Comparison of ENCODE assay signal across 8 mouse cellular contexts in genomic region chr4:148558297-148559000, GRCm38 (mm10). TPM values are rescaled to one million over a fixed set of nuclear protein-coding genes. Genes with fewer than 3 reads are reported as not detected.
DNase-seq lines count a peak whose midpoint lies in the region; ATAC-seq and TF ChIP-seq lines count a peak whose summit lies in the region.

Gene Exosc10 (plus strand): TSS chr4:148558429.

- H3K4me2 ChIP-seq in heart, embryonic 11.5 days: peak within 1 kb of the TSS; percentile 86
- peak within 1 kb of the TSS; percentile 63 for H3K4me2 ChIP-seq in kidney, embryonic 16.5 days (replicated peaks; ENCODE audit: low read depth, low read length)
- H3K4me2 ChIP-seq in myocyte (ENCODE audit: low read depth): peak within 1 kb of the TSS; percentile 80

- H3K9me3 ChIP-seq in heart, embryonic 11.5 days (replicated peaks; ENCODE audit: control insufficient read depth, low read length): no peaks in the 10 kb centered on the region
- H3K9me3 ChIP-seq in kidney, embryonic 16.5 days (ENCODE audit: low read length): no peaks in the 10 kb centered on the region

- WGBS in heart, embryonic 11.5 days (ENCODE audit: insufficient replicate concordance): under 1% methylated on average over 60 of the region's 63 CpGs
- WGBS in kidney, embryonic 16.5 days: under 1% methylated on average over 63 of the region's 63 CpGs
- WGBS in liver, adult 2 months: under 1% methylated on average over 63 of the region's 63 CpGs

- TF ChIP-seq CTCF in liver, adult 2 months (IDR thresholded peaks at IDR 0.05; ENCODE audit: low read depth, low read length): no peak

- H3K4me1 ChIP-seq in heart, embryonic 11.5 days (ENCODE audit: control insufficient read depth, insufficient read depth, low read length): no peaks in the 10 kb centered on the region
- H3K4me1 ChIP-seq in kidney, embryonic 16.5 days (ENCODE audit: insufficient read depth, low read length): peaks cover 5% of the 10 kb centered on the region; the same call in 1 of the 2 replicates
- no peaks in the 10 kb centered on the region; the same call in 1 of the 2 replicates for H3K4me1 ChIP-seq in liver, adult 2 months (ENCODE audit: control insufficient read depth, insufficient read depth, low read length)

- peak within 1 kb of the TSS; percentile 87 for H3ac ChIP-seq in myocyte (ENCODE audit: control insufficient read depth, insufficient read length)

- TF ChIP-seq POLR2A in liver, adult 2 months (IDR thresholded peaks at IDR 0.05; ENCODE audit: extremely low read depth, insufficient read depth, low read length): 0 out of 2 replicates have a peak, but pooled peaks have one; percentile 28
- TF ChIP-seq POLR2A in myocyte (IDR thresholded peaks at IDR 0.05; ENCODE audit: insufficient read length, low read depth): peak; percentile 64

- peak; percentile 89 to 90 for DNase-seq in B cell, adult 2 months
- peak; percentile 92 for DNase-seq in brain, adult 2 months (ENCODE audit: low read depth, low spot score)
- DNase-seq in liver, adult 2 months (ENCODE audit: extremely low read depth, low read depth, low spot score): peak; percentile 72
- peak; percentile 94 for DNase-seq in splenic B cell, adult 2 months (ENCODE audit: low read depth, low spot score)

- ATAC-seq in erythroblast, adult 5-6 weeks (replicated peaks; ENCODE audit: low FRiP score, poor library complexity, severe bottlenecking): peak; percentile 98
- ATAC-seq in heart, embryonic 11.5 days (replicated peaks; ENCODE audit: insufficient number of reproducible peaks, low FRiP score, low TSS enrichment): peak; percentile 89
- peak; percentile 93 for ATAC-seq in kidney, embryonic 16.5 days (ENCODE audit: low FRiP score, low TSS enrichment)

- H3K27me3 ChIP-seq in heart, embryonic 11.5 days (ENCODE audit: control insufficient read depth, insufficient read depth, low read length): no peaks in the 10 kb centered on the region
- no peaks in the 10 kb centered on the region for H3K27me3 ChIP-seq in kidney, embryonic 16.5 days (ENCODE audit: insufficient read depth, low read length)
- H3K27me3 ChIP-seq in liver, adult 2 months (ENCODE audit: control insufficient read depth, insufficient read depth, low read length): no peaks in the 10 kb centered on the region
- no peaks in the 10 kb centered on the region for H3K27me3 ChIP-seq in myocyte (ENCODE audit: control insufficient read depth, insufficient read depth, insufficient read length)
- H3K27me3 ChIP-seq in splenic B cell, adult 2 months (ENCODE audit: control insufficient read depth, insufficient read depth, low read length, poor library complexity, severe bottlenecking): no peaks in the 10 kb centered on the region

- peak within 1 kb of the TSS; percentile 95 for H3K27ac ChIP-seq in heart, embryonic 11.5 days (ENCODE audit: low read depth, low read length)
- peak within 1 kb of the TSS; percentile 92 for H3K27ac ChIP-seq in kidney, embryonic 16.5 days (ENCODE audit: low read length)
- H3K27ac ChIP-seq in liver, adult 2 months (replicated peaks; ENCODE audit: insufficient read depth, low read depth, low read length): peak within 1 kb of the TSS; percentile 91

- peaks cover 45% of the 10 kb centered on the region for H3K36me3 ChIP-seq in heart, embryonic 11.5 days (ENCODE audit: control insufficient read depth, insufficient read depth, low read length)
- peaks cover 56% of the 10 kb centered on the region for H3K36me3 ChIP-seq in kidney, embryonic 16.5 days (ENCODE audit: insufficient read depth, low read length)
- H3K36me3 ChIP-seq in liver, adult 2 months (ENCODE audit: control insufficient read depth, insufficient read depth, low read length): peaks cover 27% of the 10 kb centered on the region; the same call in 1 of the 2 replicates
- H3K36me3 ChIP-seq in myocyte (ENCODE audit: control insufficient read depth, insufficient read depth): peaks cover 16% of the 10 kb centered on the region
- peaks cover 6% of the 10 kb centered on the region for H3K36me3 ChIP-seq in splenic B cell, adult 2 months (ENCODE audit: control insufficient read depth, insufficient read depth, low read length, poor library complexity, severe bottlenecking)

- peak within 1 kb of the TSS; percentile 85 for H3K4me3 ChIP-seq in heart, embryonic 11.5 days (ENCODE audit: low read depth, low read length)
- H3K4me3 ChIP-seq in kidney, embryonic 16.5 days (ENCODE audit: low read length): peak within 1 kb of the TSS; percentile 89
- H3K4me3 ChIP-seq in liver, adult 2 months (ENCODE audit: insufficient read depth, low read depth, low read length): peak within 1 kb of the TSS; percentile 98
- H3K4me3 ChIP-seq in myocyte: peak within 1 kb of the TSS; percentile 70

- H3K79me2 ChIP-seq in liver, adult 2 months (ENCODE audit: control insufficient read depth, insufficient read depth, low read length): peaks cover 5% of the 10 kb centered on the region; the same call in 1 of the 2 replicates
- H3K79me2 ChIP-seq in myocyte (ENCODE audit: control insufficient read depth, insufficient read depth): peaks cover 14% of the 10 kb centered on the region

- H3K9ac ChIP-seq in heart, embryonic 11.5 days (ENCODE audit: low read depth, low read length): peak within 1 kb of the TSS; percentile 99
- H3K9ac ChIP-seq in kidney, embryonic 16.5 days (replicated peaks; ENCODE audit: low read length): peak within 1 kb of the TSS; percentile 99
- peak within 1 kb of the TSS; percentile 97 for H3K9ac ChIP-seq in liver, adult 2 months (ENCODE audit: low read depth, low read length)

TF ChIP-seq in myocyte, 11 proteins besides CTCF, POLR2A, EP300 and RAD21:
- TF ChIP-seq TCF12 (IDR thresholded peaks at IDR 0.05; ENCODE audit: insufficient read depth, poor library complexity, severe bottlenecking) (no peak), REST (IDR thresholded peaks at IDR 0.05; ENCODE audit: insufficient read depth, insufficient read length) (no peak), MYOG (IDR thresholded peaks at IDR 0.05; ENCODE audit: control insufficient read depth in 1 of 3, insufficient read depth in 1 of 3, insufficient read length in 2 of 3, low read depth in 2 of 3) (peak in 1 of 3 experiments; percentile 16), POLR2AphosphoS2 (IDR thresholded peaks at IDR 0.05; ENCODE audit: insufficient read length, low read depth) (peak; percentile 60), MYOD1 (IDR thresholded peaks at IDR 0.05; ENCODE audit: control insufficient read depth in 1 of 3, insufficient read length in 2 of 3, low read depth in 2 of 3) (peak in 1 of 3 experiments; percentile 4)

RNA-seq across cellular contexts. Expression of gene Exosc10, which starts in this region (rescaled TPM):
- total RNA-seq in erythroblast, adult 5-6 weeks (2015; ENCODE audit: low replicate concordance): 9.4 and 17.3 TPM in 2 replicates
- 11.2 and 16.9 TPM in 2 replicates for total RNA-seq in erythroblast, adult 5-6 weeks (2017; ENCODE audit: low replicate concordance)
- 75.0 and 79.4 TPM in 2 replicates for polyA plus RNA-seq in heart, embryonic 11.5 days (2014; fragmentation: Nextera tagmentation; extraction: Ambion mirVana)
- polyA plus RNA-seq in kidney, embryonic 16.5 days (2015; fragmentation: Nextera tagmentation; extraction: Ambion mirVana): 95.2 and 99.9 TPM in 2 replicates
- total RNA-seq in liver, adult 2 months (2014; rRNA removed): 12.7 and 16.0 TPM in 2 replicates
- polyA plus RNA-seq in liver, adult 2 months (2012; rRNA removed): 9.1 and 9.8 TPM in 2 replicates
- 37.0 TPM for polyA plus RNA-seq in myocyte (2012; fragmentation: generic; extraction: Trizol)

Comparison
In these comparisons a context has a peak if more than half of its experiments do, and no peak if none do; other contexts are left out.
1. Peak in every context shown above with its lines: DNase-seq, ATAC-seq, H3K4me3 ChIP-seq and H3K27ac ChIP-seq.